Mouse (Mus musculus) thymus, postnatal 14 days (tissue): ENCODE measurements around the gene Hoxd10.

ENCODE experiments used
- DNase-seq: peaks from one replicate; pipeline ENCODE4 v3.0.0; 2021

Hoxd10 gene

GRCm38 (mm10) chr2:74681594-74682531, 9.9 kb upstream of the Hoxd10 start:
- DNase-seq, result no peak

- DNase-seq, result no peak
These were observed 8.9 kb upstream of the Hoxd10 start for GRCm38 (mm10) chr2:74682796-74683195.

- DNase-seq, result no peak
These were observed 8.2 kb upstream of the Hoxd10 start for GRCm38 (mm10) chr2:74683471-74683951.

GRCm38 (mm10) chr2:74684106-74684505, 7.6 kb upstream of the Hoxd10 start:
- no peak for DNase-seq

- DNase-seq, result no peak
These were observed 6.6 kb upstream of the Hoxd10 start for GRCm38 (mm10) chr2:74685059-74685603.

- DNase-seq, result peak; percentile 34
These were observed 5.3 kb upstream of the Hoxd10 start for GRCm38 (mm10) chr2:74686301-74686987.

- no peak for DNase-seq
These were observed 4.6 kb upstream of the Hoxd10 start for GRCm38 (mm10) chr2:74686988-74687697.

- DNase-seq, result no peak
These were observed 3.8 kb upstream of the Hoxd10 start for GRCm38 (mm10) chr2:74687698-74688555.

- no peak for DNase-seq
These were observed 2.7 kb upstream of the Hoxd10 start for GRCm38 (mm10) chr2:74688795-74689573.

GRCm38 (mm10) chr2:74689574-74690337, 2.0 kb upstream of the Hoxd10 start:
- no peak for DNase-seq

- no peak for DNase-seq
These were observed 1.4 kb upstream of the Hoxd10 start for GRCm38 (mm10) chr2:74690338-74690716.

- DNase-seq, result no peak
These were observed 477 bp downstream of the Hoxd10 start for GRCm38 (mm10) chr2:74691995-74692807.

GRCm38 (mm10) chr2:74692808-74693431, 1.2 kb downstream of the Hoxd10 start:
- DNase-seq, result no peak

GRCm38 (mm10) chr2:74693432-74693827, 1.7 kb downstream of the Hoxd10 start:
- no peak for DNase-seq

- no peak for DNase-seq
These were observed 2.3 kb downstream of the Hoxd10 start for GRCm38 (mm10) chr2:74694066-74694465.

- no peak for DNase-seq
These were observed 3.7 kb downstream of the Hoxd10 start for GRCm38 (mm10) chr2:74695383-74695782.

GRCm38 (mm10) chr2:74695813-74696430, 4.2 kb downstream of the Hoxd10 start:
- no peak for DNase-seq
